Mouse (Mus musculus) kidney, embryonic 14.5 days (tissue): ENCODE results near the gene Fam104a. TPM values are rescaled to one million over a fixed set of nuclear protein-coding genes. Genes with fewer than 3 reads are reported as not detected.
"Not testable (repeated sequence)": the region's sequence is repeated elsewhere in the genome, so short reads cannot be mapped to it uniquely, and the experiment has no call there.

Experiments
- ATAC-seq: fragments of 200-750 bp; cut with Nextera tagmentation; 2 replicates; pipeline ENCODE4 v1.8.0; 2017; ENCODE audit warnings: moderate number of reproducible peaks, mild to moderate bottlenecking, moderate TSS enrichment, moderate library complexity; ENCODE audit not compliant: low FRiP score, low TSS enrichment
- H3K27ac ChIP-seq: fragments of 300-500 bp; sonication (generic); 2 replicates; pipeline ENCODE4 v1.5.1; 2014; ENCODE audit warnings: low read depth, mild to moderate bottlenecking, low read length, moderate library complexity, mixed read lengths
- H3K27me3 ChIP-seq: fragments of 300-500 bp; sonication (generic); 2 replicates; pipeline ENCODE4 v1.6.1; 2014; ENCODE audit warnings: mild to moderate bottlenecking, low read length; ENCODE audit not compliant: control insufficient read depth, insufficient read depth
- H3K36me3 ChIP-seq: fragments of 300-500 bp; sonication (generic); 2 replicates; pipeline ENCODE4 v1.6.1; 2014; ENCODE audit warnings: low read length, mixed read lengths; ENCODE audit not compliant: control insufficient read depth, insufficient read depth
- H3K4me1 ChIP-seq: fragments of 300-500 bp; sonication (generic); 2 replicates; pipeline ENCODE4 v1.6.1; 2014; ENCODE audit warnings: low read length, mixed read lengths; ENCODE audit not compliant: control insufficient read depth, insufficient read depth
- H3K4me2 ChIP-seq: fragments of 300-500 bp; sonication (generic); replicated peaks from 2 replicates; pipeline ENCODE4 v1.6.1; 2014; ENCODE audit warnings: low read depth, mild to moderate bottlenecking, low read length
- H3K4me3 ChIP-seq: fragments of 300-500 bp; sonication (generic); 2 replicates; pipeline ENCODE4 v1.5.1; 2014; ENCODE audit warnings: mild to moderate bottlenecking, low read length
- H3K9ac ChIP-seq: fragments of 300-500 bp; sonication (generic); 2 replicates; pipeline ENCODE4 v1.6.1; 2014; ENCODE audit warnings: low read depth, mild to moderate bottlenecking, low read length, moderate library complexity
- H3K9me3 ChIP-seq: fragments of 300-500 bp; sonication (generic); 2 replicates; pipeline ENCODE4 v1.6.1; 2016; ENCODE audit warnings: low read length; ENCODE audit not compliant: control insufficient read depth
- WGBS: fragments of 180-500 bp; shearing (Covaris S2); extraction: QIAGEN DNeasy Blood & Tissue Kit; methylation state at CpG from one replicate; pipeline ENCODE4 v1.1.7; 2014; 5-methylcytosine and 5-hydroxymethylcytosine counted together
- polyA plus RNA-seq: library from polyadenylated mRNA; unstranded; fragments of >200 nt; fragmentation: Nextera tagmentation; extraction: Ambion mirVana; gene quantifications from 2 replicates; pipeline ENCODE4 v1.2.1, GENCODE M21; 2014

The Fam104a gene
- polyA plus RNA-seq, 1 experiment from 2014 or later: 49.8 TPM

DNA sequence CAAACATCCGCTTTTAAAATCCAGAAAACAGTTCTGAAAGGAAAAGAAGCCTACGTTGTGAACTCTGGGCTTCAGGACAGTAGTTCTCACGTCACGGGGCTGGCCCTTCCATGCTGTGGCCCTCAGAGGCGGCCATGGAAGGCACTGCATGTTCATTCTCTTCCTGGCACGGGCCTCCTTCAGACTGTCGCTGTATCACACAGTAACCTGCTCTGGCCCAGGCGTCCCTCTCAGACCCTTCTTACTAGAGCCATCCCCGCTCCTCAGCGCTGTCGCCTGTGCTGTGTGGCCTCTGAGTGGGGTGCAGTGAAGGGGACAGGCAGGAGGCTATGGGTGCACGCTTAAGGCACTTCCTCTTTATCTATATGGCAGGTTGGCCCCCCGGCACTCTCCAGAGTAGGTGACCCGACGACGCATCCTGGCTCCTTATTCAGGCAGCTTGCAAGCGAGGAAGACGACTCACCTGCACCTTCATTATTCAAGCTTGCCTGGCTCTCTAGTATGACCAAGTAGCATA, 22.1 kb downstream of the Fam104a start:
- Histone ChIP-seq H3K4me3 (no peak overlapping the region), H3K4me1 (peaks cover 4% of the 10 kb centered on the region; the same call in 1 of the 2 replicates), H3K36me3 (peaks cover 75% of the 10 kb centered on the region), H3K27ac (no peak overlapping the region), H3K27me3 (no peaks in the 10 kb centered on the region), H3K4me2 (no peak overlapping the region), H3K9me3 (no peaks in the 10 kb centered on the region), H3K9ac (no peak overlapping the region)
- no peak for ATAC-seq
- 90% methylated on average over 18 of the region's 18 CpGs for WGBS

DNA sequence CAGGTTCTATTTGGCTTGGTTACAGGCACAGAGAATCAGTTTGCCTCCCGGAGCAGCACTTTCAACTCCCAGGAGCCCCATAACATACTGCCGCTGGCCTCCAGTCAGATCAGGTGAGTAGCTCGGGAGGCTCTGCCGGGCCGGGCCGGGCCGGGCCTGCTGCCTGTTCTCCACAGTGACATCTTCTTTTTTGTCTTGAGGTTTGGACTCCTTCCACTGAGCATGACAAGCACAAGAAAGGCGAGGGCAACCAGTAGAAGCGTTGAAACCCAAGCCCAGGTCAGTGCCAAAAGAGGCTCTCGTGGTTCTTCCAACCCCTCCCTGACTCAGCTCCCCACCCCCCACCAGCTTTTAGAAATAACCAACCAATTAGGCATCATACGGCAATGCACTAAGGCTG, 23.0 kb downstream of the Fam104a start:
- WGBS: 95% methylated on average over 11 of the region's 11 CpGs
- Histone ChIP-seq H3K36me3 (peaks cover 85% of the 10 kb centered on the region), H3K4me3 (no peak overlapping the region), H3K4me1 (no peaks in the 10 kb centered on the region), H3K4me2 (no peak overlapping the region), H3K27me3 (no peaks in the 10 kb centered on the region), H3K27ac (no peak overlapping the region), H3K9ac (no peak overlapping the region), H3K9me3 (no peaks in the 10 kb centered on the region)
- ATAC-seq: no peak

DNA sequence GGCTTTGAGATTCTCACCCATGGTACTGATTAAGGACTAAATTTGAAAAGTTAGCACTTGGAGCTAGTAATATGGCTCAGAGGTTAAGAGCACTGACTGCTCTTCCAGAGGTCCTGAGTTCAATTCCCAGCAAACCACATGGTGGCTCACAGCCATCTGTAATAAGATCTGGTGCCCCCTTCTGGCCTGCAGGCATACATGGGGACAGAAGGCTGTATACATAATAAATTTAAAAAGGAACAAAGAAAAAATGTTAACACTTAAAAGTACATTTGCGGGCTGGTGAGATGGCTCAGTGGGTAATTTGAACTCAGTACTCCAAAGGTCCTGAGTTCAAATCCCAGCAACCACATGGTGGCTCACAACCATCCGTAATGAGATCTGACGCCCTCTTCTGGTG, 23.7 kb downstream of the Fam104a start:
- not testable (repeated sequence) for H3K4me1 ChIP-seq, ATAC-seq, H3K4me2 ChIP-seq, H3K4me3 ChIP-seq, H3K27me3 ChIP-seq, H3K9ac ChIP-seq, H3K27ac ChIP-seq, H3K9me3 ChIP-seq
- WGBS: 96% methylated on average over 3 of the region's 3 CpGs
- peaks cover 89% of the 10 kb centered on the region for H3K36me3 ChIP-seq

DNA sequence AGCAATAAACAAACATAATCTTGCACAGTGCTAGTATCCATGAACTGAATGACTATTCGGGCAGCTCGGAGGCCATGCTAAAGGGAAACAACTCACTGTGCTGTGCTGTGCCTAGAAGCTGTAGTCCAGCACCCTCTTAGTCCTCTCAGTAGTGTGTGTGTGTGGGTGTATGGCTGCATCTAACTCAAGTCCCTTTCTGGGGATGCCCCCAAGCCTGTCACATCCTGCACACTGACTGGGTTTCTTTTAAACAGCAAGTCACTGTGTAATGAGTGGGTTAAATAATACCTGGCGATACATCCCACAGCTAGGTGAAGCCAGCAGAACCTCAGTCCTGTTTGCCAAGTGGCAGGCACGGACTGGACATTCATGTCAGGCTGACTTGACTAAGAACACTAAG, 25.2 kb downstream of the Fam104a start:
- H3K4me2 ChIP-seq: no peak overlapping the region
- no peak overlapping the region for H3K27ac ChIP-seq
- no peaks in the 10 kb centered on the region for H3K4me1 ChIP-seq
- ATAC-seq: no peak
- no peak overlapping the region for H3K9ac ChIP-seq
- H3K4me3 ChIP-seq: no peak overlapping the region
- WGBS: 74% methylated on average over 4 of the region's 4 CpGs
- peaks cover 93% of the 10 kb centered on the region for H3K36me3 ChIP-seq
- no peaks in the 10 kb centered on the region for H3K27me3 ChIP-seq
- H3K9me3 ChIP-seq: no peaks in the 10 kb centered on the region

DNA sequence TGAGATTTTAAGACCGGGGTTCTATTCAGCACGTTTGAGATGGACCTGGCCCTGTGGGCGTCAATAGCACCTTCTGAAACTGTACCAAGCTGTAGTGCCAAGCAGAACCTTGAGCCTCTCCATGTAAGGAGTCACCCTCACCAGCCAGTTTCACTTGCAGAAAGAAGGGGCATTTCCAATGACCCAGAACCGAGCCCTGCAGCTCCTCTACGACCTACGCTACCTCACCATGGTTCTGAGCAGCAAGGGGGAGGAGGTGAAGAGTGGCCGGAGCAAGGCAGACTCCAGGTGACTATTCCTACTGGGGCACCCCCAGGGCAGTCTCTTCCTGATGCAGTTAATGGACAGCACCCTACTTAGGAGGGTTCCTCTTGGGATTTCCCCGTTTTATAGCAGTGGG, 25.6 kb downstream of the Fam104a start:
- no peak overlapping the region for H3K4me3 ChIP-seq
- H3K36me3 ChIP-seq: peaks cover 93% of the 10 kb centered on the region
- ATAC-seq: no peak
- H3K27ac ChIP-seq: no peak overlapping the region
- no peaks in the 10 kb centered on the region for H3K4me1 ChIP-seq
- H3K9ac ChIP-seq: no peak overlapping the region
- no peak overlapping the region for H3K4me2 ChIP-seq
- no peaks in the 10 kb centered on the region for H3K9me3 ChIP-seq
- no peaks in the 10 kb centered on the region for H3K27me3 ChIP-seq
- 70% methylated on average over 8 of the region's 8 CpGs for WGBS

DNA sequence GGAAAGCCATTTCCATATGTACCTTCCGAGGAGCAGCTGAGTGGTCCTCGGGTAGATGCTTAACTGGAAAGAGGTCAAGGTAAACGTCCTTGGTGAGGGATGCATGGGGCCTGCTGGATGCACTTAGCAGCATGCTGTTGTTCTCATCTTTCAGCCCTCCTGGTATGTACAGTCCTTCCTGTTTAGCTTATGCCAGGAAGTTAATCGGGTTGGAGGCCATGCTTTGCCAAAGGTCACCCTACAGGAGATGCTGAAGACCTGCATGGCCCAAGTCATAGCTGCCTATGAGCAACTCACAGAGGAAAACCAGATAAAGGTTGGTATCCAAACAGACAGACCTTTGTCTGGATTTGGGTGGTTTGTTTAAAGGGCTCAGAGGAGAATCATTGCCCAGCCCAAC, 26.7 kb downstream of the Fam104a start:
- Histone ChIP-seq H3K9ac (no peak overlapping the region), H3K27ac (no peak overlapping the region), H3K36me3 (peaks cover 97% of the 10 kb centered on the region), H3K9me3 (no peaks in the 10 kb centered on the region), H3K4me1 (peaks cover 4% of the 10 kb centered on the region; the same call in 1 of the 2 replicates), H3K4me3 (no peak overlapping the region), H3K27me3 (no peaks in the 10 kb centered on the region), H3K4me2 (no peak overlapping the region)
- no peak for ATAC-seq
- WGBS: 53% methylated on average over 4 of the region's 4 CpGs

DNA sequence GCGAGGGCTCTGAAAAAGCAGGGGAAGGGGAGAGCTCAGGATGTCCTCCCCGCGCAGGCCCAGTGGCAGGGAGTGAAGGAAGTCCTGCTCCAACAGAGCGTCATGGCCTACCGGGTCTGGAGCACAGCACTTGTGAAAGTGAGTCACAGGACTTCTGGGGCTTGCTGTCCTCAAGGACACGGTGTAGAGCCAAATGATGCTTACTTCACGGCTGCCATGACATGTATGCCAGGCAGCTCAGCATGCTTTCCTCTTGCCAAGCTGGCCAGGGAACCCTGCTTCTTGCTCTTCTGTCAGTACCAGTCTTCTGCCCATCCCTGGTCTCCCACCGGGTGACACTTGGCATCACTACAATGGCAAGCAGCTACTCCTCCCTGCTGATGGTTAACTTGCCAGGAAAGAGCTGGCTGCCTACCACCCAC, 27.4 kb downstream of the Fam104a start:
- 90% methylated on average over 8 of the region's 8 CpGs for WGBS
- ATAC-seq: no peak
- Histone ChIP-seq H3K4me3 (no peak overlapping the region), H3K9me3 (no peaks in the 10 kb centered on the region), H3K27me3 (no peaks in the 10 kb centered on the region), H3K36me3 (peaks cover 94% of the 10 kb centered on the region), H3K4me2 (no peak overlapping the region), H3K9ac (no peak overlapping the region), H3K4me1 (peaks cover 11% of the 10 kb centered on the region), H3K27ac (no peak overlapping the region)

DNA sequence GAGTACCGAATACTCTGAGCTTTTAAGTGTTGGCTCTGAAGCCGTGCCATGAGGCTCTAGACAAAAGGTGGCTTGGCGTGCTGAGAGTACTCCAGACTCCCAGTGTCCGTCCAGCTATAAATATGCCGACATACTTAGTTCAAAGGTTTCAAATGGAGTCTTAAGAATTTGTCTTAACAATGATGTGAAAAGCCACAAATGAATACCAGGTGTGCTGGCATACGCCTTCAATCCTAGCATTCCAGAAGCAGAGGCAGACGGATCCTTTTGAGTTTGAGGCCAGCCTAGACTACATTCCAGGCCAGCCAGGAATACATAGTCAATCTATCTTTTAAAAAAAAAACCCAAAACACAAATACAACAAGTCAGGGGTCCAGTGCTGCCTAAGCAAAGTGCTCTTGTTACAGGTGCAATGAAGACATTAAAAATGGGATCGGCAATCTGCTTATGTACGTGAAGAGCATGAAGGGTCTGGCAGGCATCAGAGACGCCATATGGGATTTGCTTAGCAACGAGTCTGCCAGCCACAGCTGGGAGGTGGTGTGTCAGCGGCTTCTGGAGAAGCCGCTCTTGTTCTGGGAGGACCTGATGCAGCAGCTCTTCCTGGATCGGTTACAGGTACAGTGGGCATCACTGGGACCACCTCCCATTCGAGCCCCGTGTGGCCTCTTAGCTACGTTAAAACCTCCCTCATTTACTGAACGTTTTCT, 29.2 kb downstream of the Fam104a start:
- no peaks in the 10 kb centered on the region for H3K27me3 ChIP-seq
- WGBS: 87% methylated on average over 18 of the region's 18 CpGs
- H3K9me3 ChIP-seq: no peaks in the 10 kb centered on the region
- peaks cover 78% of the 10 kb centered on the region for H3K36me3 ChIP-seq
- no peak overlapping the region for H3K9ac ChIP-seq
- no peak for ATAC-seq
- H3K4me3 ChIP-seq: no peak overlapping the region
- peaks cover 26% of the 10 kb centered on the region for H3K4me1 ChIP-seq
- no peak overlapping the region for H3K27ac ChIP-seq
- H3K4me2 ChIP-seq: no peak overlapping the region

DNA sequence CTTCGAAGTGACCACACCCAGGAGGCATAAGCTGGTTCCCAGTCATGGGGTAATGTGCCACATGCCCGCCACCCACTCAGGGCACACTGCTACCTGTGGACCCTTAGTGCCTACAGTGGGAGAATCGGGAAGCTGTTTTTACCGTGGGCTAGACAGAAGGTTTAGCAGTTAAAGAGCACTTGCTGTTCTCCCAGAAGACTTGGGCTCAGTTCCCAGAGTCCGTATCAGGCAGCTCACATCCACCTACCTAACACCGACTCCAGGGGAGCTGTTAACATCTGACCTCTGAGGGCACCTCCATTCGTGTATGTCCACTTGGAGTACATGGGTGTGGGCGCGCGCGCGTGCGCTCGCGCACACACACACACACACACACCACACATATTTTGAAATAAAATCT, 29.9 kb downstream of the Fam104a start:
- Histone ChIP-seq H3K36me3 (peaks cover 72% of the 10 kb centered on the region), H3K27me3 (no peaks in the 10 kb centered on the region), H3K4me3 (no peak overlapping the region), H3K27ac (no peak overlapping the region), H3K9ac (no peak overlapping the region), H3K9me3 (no peaks in the 10 kb centered on the region), H3K4me1 (peaks cover 26% of the 10 kb centered on the region), H3K4me2 (no peak overlapping the region)
- ATAC-seq: no peak
- WGBS: 94% methylated on average over 15 of the region's 15 CpGs
